Mouse (Mus musculus) limb, embryonic 13.5 days (tissue): ENCODE results near the gene Gm20388. TPM values are rescaled to one million over a fixed set of nuclear protein-coding genes. Genes with fewer than 3 reads are reported as not detected.
A peak's percentile ranks its signal among the peaks of the same experiment; 100 is the strongest.

ENCODE experiments used
- ATAC-seq: fragments of 200-750 bp; cut with Nextera tagmentation; 2 replicates; pipeline ENCODE4 v1.8.0; 2017; ENCODE audit warnings: low read depth, moderate number of reproducible peaks, moderate TSS enrichment; ENCODE audit not compliant: low FRiP score
- H3K27ac ChIP-seq: fragments of 300-500 bp; sonication (generic); 2 replicates; pipeline ENCODE4 v1.5.1; 2015; ENCODE audit warnings: inconsistent platforms, mild to moderate bottlenecking, moderate library complexity
- H3K27me3 ChIP-seq: fragments of 300-500 bp; sonication (generic); 2 replicates; pipeline ENCODE4 v1.6.1; 2015; ENCODE audit warnings: mild to moderate bottlenecking, inconsistent platforms
- H3K36me3 ChIP-seq: fragments of 300-500 bp; sonication (generic); 2 replicates; pipeline ENCODE4 v1.6.1; 2015; ENCODE audit warnings: inconsistent platforms, mild to moderate bottlenecking, moderate library complexity
- H3K4me1 ChIP-seq: fragments of 300-500 bp; sonication (generic); 2 replicates; pipeline ENCODE4 v1.6.1; 2015; ENCODE audit warnings: inconsistent platforms
- H3K4me2 ChIP-seq: fragments of 300-500 bp; sonication (generic); replicated peaks from 2 replicates; pipeline ENCODE4 v1.6.1; 2015; ENCODE audit warnings: inconsistent platforms, mild to moderate bottlenecking, moderate library complexity
- H3K4me3 ChIP-seq: fragments of 300-500 bp; sonication (generic); 2 replicates; pipeline ENCODE4 v1.5.1; 2015; ENCODE audit warnings: moderate library complexity, mild to moderate bottlenecking, inconsistent platforms
- H3K9ac ChIP-seq: fragments of 300-500 bp; sonication (generic); 2 replicates; pipeline ENCODE4 v1.6.1; 2015; ENCODE audit warnings: mild to moderate bottlenecking, inconsistent platforms
- H3K9me3 ChIP-seq: fragments of 300-500 bp; sonication (generic); 2 replicates; pipeline ENCODE4 v1.6.1; 2016; ENCODE audit warnings: inconsistent platforms
- WGBS: fragments of 180-500 bp; shearing (Covaris S2); methylation state at CpG from one replicate; pipeline ENCODE4 v1.1.7; 2015; 5-methylcytosine and 5-hydroxymethylcytosine counted together
- polyA plus RNA-seq: library from polyadenylated mRNA; unstranded; fragments of >200 nt; fragmentation: Nextera tagmentation; extraction: Ambion mirVana; gene quantifications from 2 replicates; pipeline ENCODE4 v1.2.1, GENCODE M21; 2015

Gene Gm20388
- polyA plus RNA-seq, 1 experiment from 2014 or later, result 7.1 TPM

DNA sequence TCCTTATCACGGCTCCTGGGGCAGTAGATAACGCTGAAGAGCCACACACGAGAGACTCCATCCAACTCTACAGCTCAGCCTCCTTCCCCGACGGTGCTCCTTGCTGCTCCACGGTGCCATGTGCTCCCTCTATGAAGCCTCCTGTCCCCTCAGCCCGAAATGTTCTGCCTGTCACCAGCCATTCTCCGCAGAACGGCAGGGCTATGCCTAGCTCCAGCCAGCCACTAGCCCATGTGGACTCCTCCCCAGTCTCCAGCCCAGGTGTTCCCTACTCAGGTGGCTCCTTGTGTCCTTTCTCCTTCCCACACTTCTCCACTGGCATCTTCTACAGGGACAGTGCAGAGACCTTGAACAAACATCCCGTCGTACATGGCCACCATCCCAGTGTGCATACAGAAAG is 1634.3 kb downstream of the Gm20388 start:
- WGBS, result 78% methylated on average over 11 of the region's 11 CpGs
- ATAC-seq, result no peak
- no peaks in the 10 kb centered on the region for H3K4me1 ChIP-seq
- no peak overlapping the region for H3K9ac ChIP-seq
- H3K4me3 ChIP-seq, result no peak overlapping the region
- peaks cover 7% of the 10 kb centered on the region; the same call in 1 of the 2 replicates for H3K27me3 ChIP-seq
- H3K9me3 ChIP-seq, result peaks cover 7% of the 10 kb centered on the region; the same call in 1 of the 2 replicates
- H3K27ac ChIP-seq, result no peak overlapping the region
- no peak overlapping the region for H3K4me2 ChIP-seq
- H3K36me3 ChIP-seq, result peaks cover 9% of the 10 kb centered on the region

GRCm38 (mm10) chr8:121547132-121547531 is 1636.5 kb downstream of the Gm20388 start:
- Histone ChIP-seq H3K9me3 (peaks cover 4% of the 10 kb centered on the region; the same call in 1 of the 2 replicates), H3K4me2 (no peak overlapping the region), H3K4me1 (no peaks in the 10 kb centered on the region), H3K9ac (no peak overlapping the region), H3K27ac (no peak overlapping the region), H3K27me3 (peaks cover 3% of the 10 kb centered on the region; the same call in 1 of the 2 replicates), H3K36me3 (peaks cover 31% of the 10 kb centered on the region), H3K4me3 (no peak overlapping the region)
- WGBS, result 12% methylated on average over 7 of the region's 7 CpGs
- ATAC-seq, result peak; percentile 45; the same call in 1 of the 2 replicates

DNA sequence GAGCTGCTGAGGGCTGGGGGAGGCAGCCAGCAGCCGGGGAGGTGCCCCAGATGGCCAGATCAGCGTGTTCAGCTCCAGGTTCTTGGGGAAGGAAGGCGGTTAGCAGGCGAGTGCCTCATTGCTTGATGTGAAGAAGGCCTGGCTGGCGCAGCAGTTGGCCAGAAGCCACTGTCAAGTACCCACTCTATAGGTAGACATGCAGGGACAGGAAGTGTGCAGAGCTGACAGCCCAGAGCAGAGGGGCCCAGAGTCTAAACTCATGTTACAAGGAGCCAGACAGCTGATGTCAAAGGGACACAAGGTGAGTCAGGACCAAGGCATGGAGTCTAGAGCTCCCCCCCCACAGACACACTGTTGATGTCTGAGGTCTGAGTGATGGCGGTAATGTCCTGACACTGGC is 1639.4 kb downstream of the Gm20388 start:
- WGBS, result 85% methylated on average over 6 of the region's 6 CpGs
- H3K4me2 ChIP-seq, result no peak overlapping the region
- H3K9me3 ChIP-seq, result no peaks in the 10 kb centered on the region
- no peak for ATAC-seq
- H3K36me3 ChIP-seq, result peaks cover 60% of the 10 kb centered on the region
- H3K4me1 ChIP-seq, result no peaks in the 10 kb centered on the region
- no peak overlapping the region for H3K27ac ChIP-seq
- no peak overlapping the region for H3K4me3 ChIP-seq
- H3K27me3 ChIP-seq, result peaks cover 2% of the 10 kb centered on the region; the same call in 1 of the 2 replicates
- H3K9ac ChIP-seq, result no peak overlapping the region

GRCm38 (mm10) chr8:121551065-121551985 is 1640.7 kb downstream of the Gm20388 start:
- Histone ChIP-seq H3K27me3 (no peaks in the 10 kb centered on the region), H3K36me3 (peaks cover 70% of the 10 kb centered on the region), H3K4me1 (no peaks in the 10 kb centered on the region), H3K4me3 (no peak overlapping the region), H3K4me2 (no peak overlapping the region), H3K27ac (no peak overlapping the region), H3K9ac (no peak overlapping the region), H3K9me3 (no peaks in the 10 kb centered on the region)
- ATAC-seq, result no peak
- 74% methylated on average over 24 of the region's 24 CpGs for WGBS

DNA sequence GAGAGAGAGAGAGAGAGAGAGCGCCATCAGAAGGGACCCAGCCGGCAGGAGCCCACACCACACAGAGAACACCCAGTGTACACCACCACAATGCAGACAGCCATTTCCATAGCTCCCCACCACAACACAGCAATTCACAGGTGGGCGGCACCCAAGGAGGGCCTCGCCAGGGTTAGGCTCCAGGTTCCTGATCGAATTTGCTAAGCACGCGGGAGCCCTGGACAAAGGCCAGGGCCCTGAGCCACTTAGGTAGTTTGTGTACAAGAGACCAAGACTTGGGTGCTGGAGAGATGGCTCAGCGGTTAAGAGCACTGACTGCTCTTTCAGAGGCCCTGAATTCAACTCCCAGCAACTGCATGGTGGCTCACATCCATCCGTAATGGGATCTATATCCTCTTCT is 1641.9 kb downstream of the Gm20388 start:
- H3K4me3 ChIP-seq, result no peak overlapping the region
- no peak overlapping the region for H3K27ac ChIP-seq
- no peaks in the 10 kb centered on the region for H3K9me3 ChIP-seq
- no peak overlapping the region for H3K4me2 ChIP-seq
- H3K9ac ChIP-seq, result no peak overlapping the region
- ATAC-seq, result no peak
- no peaks in the 10 kb centered on the region for H3K27me3 ChIP-seq
- H3K4me1 ChIP-seq, result no peaks in the 10 kb centered on the region
- H3K36me3 ChIP-seq, result peaks cover 75% of the 10 kb centered on the region
- 94% methylated on average over 9 of the region's 9 CpGs for WGBS

GRCm38 (mm10) chr8:121553831-121554475 is 1643.3 kb downstream of the Gm20388 start:
- no peak overlapping the region for H3K27ac ChIP-seq
- H3K4me2 ChIP-seq, result no peak overlapping the region
- no peak overlapping the region for H3K9ac ChIP-seq
- no peaks in the 10 kb centered on the region for H3K9me3 ChIP-seq
- no peak for ATAC-seq
- no peak overlapping the region for H3K4me3 ChIP-seq
- no peaks in the 10 kb centered on the region for H3K4me1 ChIP-seq
- no peaks in the 10 kb centered on the region for H3K27me3 ChIP-seq
- H3K36me3 ChIP-seq, result peaks cover 89% of the 10 kb centered on the region
- WGBS, result 94% methylated on average over 32 of the region's 32 CpGs

GRCm38 (mm10) chr8:121557746-121558145 is 1647.1 kb downstream of the Gm20388 start:
- WGBS, result 80% methylated on average over 11 of the region's 11 CpGs
- no peak for ATAC-seq
- Histone ChIP-seq H3K27me3 (no peaks in the 10 kb centered on the region), H3K4me1 (no peaks in the 10 kb centered on the region), H3K4me3 (no peak overlapping the region), H3K9me3 (no peaks in the 10 kb centered on the region), H3K27ac (no peak overlapping the region), H3K9ac (no peak overlapping the region), H3K4me2 (no peak overlapping the region), H3K36me3 (peaks cover 69% of the 10 kb centered on the region)

DNA sequence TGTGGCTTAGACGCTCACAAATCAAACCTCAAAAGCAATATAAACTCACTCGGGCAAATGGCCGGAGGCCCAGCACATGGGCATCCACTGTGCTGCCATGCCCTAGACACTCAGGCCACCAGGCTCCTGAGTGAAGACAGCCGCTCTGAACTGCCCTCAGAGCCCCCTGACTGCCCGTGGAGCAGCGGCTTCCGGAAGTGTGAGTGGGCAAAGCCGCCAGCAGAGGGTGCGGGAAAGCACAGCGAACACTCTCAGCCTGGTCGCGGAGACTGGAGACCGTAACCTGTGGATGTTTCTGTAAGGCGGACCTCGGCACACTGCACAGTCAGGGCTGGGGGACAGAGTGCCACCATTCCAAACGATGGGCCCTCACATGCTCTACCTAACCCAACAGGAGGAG is 1647.9 kb downstream of the Gm20388 start:
- no peak for ATAC-seq
- Histone ChIP-seq H3K4me1 (no peaks in the 10 kb centered on the region), H3K27me3 (no peaks in the 10 kb centered on the region), H3K9me3 (no peaks in the 10 kb centered on the region), H3K4me3 (no peak overlapping the region), H3K36me3 (peaks cover 69% of the 10 kb centered on the region), H3K27ac (no peak overlapping the region), H3K9ac (no peak overlapping the region), H3K4me2 (no peak overlapping the region)
- WGBS, result 84% methylated on average over 16 of the region's 16 CpGs

- Histone ChIP-seq H3K36me3 (peaks cover 68% of the 10 kb centered on the region), H3K4me3 (no peak overlapping the region), H3K9ac (no peak overlapping the region)
Measured at GRCm38 (mm10) chr8:121559801-121560200, 1649.2 kb downstream of the Gm20388 start.

GRCm38 (mm10) chr8:121560432-121561100 is 1649.9 kb downstream of the Gm20388 start:
- peaks cover 68% of the 10 kb centered on the region for H3K36me3 ChIP-seq
- H3K4me1 ChIP-seq, result no peaks in the 10 kb centered on the region

More at GRCm38 (mm10) chr8:121559801-121560200, 1649.2 kb downstream of the Gm20388 start:
- WGBS, result 93% methylated on average over 12 of the region's 12 CpGs
- Histone ChIP-seq H3K4me2 (no peak overlapping the region), H3K9me3 (no peaks in the 10 kb centered on the region), H3K27me3 (no peaks in the 10 kb centered on the region), H3K27ac (no peak overlapping the region), H3K4me1 (no peaks in the 10 kb centered on the region)
- ATAC-seq, result no peak

GRCm38 (mm10) chr8:121561636-121562345 is 1651.2 kb downstream of the Gm20388 start:
- WGBS, result 88% methylated on average over 16 of the region's 16 CpGs
- H3K4me3 ChIP-seq, result no peak overlapping the region
- H3K9ac ChIP-seq, result no peak overlapping the region
- no peaks in the 10 kb centered on the region for H3K27me3 ChIP-seq
- ATAC-seq, result no peak
- H3K4me1 ChIP-seq, result no peaks in the 10 kb centered on the region
- no peak overlapping the region for H3K4me2 ChIP-seq
- H3K27ac ChIP-seq, result no peak overlapping the region
- no peaks in the 10 kb centered on the region for H3K9me3 ChIP-seq
- H3K36me3 ChIP-seq, result peaks cover 67% of the 10 kb centered on the region

More at GRCm38 (mm10) chr8:121560432-121561100, 1649.9 kb downstream of the Gm20388 start:
- WGBS, result 96% methylated on average over 7 of the region's 7 CpGs
- no peak overlapping the region for H3K4me3 ChIP-seq
- H3K9ac ChIP-seq, result no peak overlapping the region
- H3K27ac ChIP-seq, result no peak overlapping the region
- ATAC-seq, result no peak
- no peak overlapping the region for H3K4me2 ChIP-seq
- H3K9me3 ChIP-seq, result no peaks in the 10 kb centered on the region
- H3K27me3 ChIP-seq, result no peaks in the 10 kb centered on the region
